Mouse (Mus musculus) embryonic fibroblast, embryonic 13.5 days (primary cell): ENCODE measurements around the gene 1500011B03Rik. TPM values are rescaled to one million over a fixed set of nuclear protein-coding genes. Genes with fewer than 3 reads are reported as not detected.
"Not testable (repeated sequence)": the region's sequence is repeated elsewhere in the genome, so short reads cannot be mapped to it uniquely, and the experiment has no call there.

ENCODE experiments used
- H3K27ac ChIP-seq: 2 replicates; pipeline ENCODE4 v1.5.1; 2012; ENCODE audit warnings: low read length, control low read depth, inconsistent platforms; ENCODE audit not compliant: insufficient read depth
- H3K4me1 ChIP-seq: 2 replicates; pipeline ENCODE4 v1.6.1; 2011; ENCODE audit warnings: low read length; ENCODE audit not compliant: control insufficient read depth, insufficient read depth
- H3K4me3 ChIP-seq: 2 replicates; pipeline ENCODE4 v1.5.1; 2011; ENCODE audit warnings: mild to moderate bottlenecking, control low read depth, low read length; ENCODE audit not compliant: insufficient read depth
- CTCF ChIP-seq: IDR thresholded peaks from 2 replicates; pipeline ENCODE4 v1.5.1; 2011; ENCODE audit warnings: mild to moderate bottlenecking, control low read depth, low read length, moderate library complexity, borderline replicate concordance; ENCODE audit not compliant: insufficient read depth
- POLR2A ChIP-seq: IDR thresholded peaks from 2 replicates; pipeline ENCODE4 v1.6.1; 2011; ENCODE audit warnings: low read depth, mild to moderate bottlenecking, control low read depth, low read length, moderate library complexity
- polyA plus RNA-seq: library from polyadenylated mRNA; stranded (reverse); fragments of >200 nt; gene quantifications from 2 replicates; pipeline ENCODE4 v1.2.4, GENCODE M21; 2011; ENCODE audit warnings: low read depth; ENCODE audit not compliant: missing spikeins, insufficient read length

1500011B03Rik gene
- 24.2 and 31.2 TPM in 2 replicates for polyA plus RNA-seq

- H3K4me1 ChIP-seq: no peaks in the 10 kb centered on the region
- no peak within 1 kb of the TSS for H3K27ac ChIP-seq
- TF ChIP-seq CTCF (no peak), POLR2A (peak; percentile 89)
- peak within 1 kb of the TSS; percentile 64 for H3K4me3 ChIP-seq
Measured at GRCm38 (mm10) chr5:114822796-114823688, at the start of gene 1500011B03Rik. TSS of gene 1500011B03Rik (minus strand) at chr5:114823468.

DNA sequence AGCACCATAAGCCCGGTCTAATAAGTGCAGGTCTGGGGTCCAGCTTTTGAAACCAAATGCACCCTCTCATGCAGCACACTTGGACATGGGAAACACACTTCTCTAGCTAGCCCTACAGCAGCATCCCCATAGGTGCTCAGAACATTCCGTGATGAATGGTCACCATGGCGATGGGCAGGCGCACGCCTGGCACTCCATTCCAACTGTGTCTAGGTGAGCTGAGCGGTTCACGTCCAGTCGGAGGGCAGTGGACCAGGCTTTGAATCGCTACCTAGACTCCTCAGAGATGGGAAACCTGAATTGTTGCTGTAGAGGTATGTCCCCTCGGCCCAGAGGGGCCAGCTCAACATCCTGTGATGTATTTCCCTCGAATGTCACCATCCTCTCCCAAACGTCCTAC is 42.0 kb upstream of the 1500011B03Rik start:
- H3K27ac ChIP-seq: no peak overlapping the region
- TF ChIP-seq POLR2A: no peak
- TF ChIP-seq CTCF: no peak
- no peak overlapping the region for H3K4me3 ChIP-seq
- no peaks in the 10 kb centered on the region for H3K4me1 ChIP-seq

- TF ChIP-seq POLR2A (no peak), CTCF (no peak)
- Histone ChIP-seq H3K4me3 (no peak overlapping the region), H3K27ac (no peak overlapping the region), H3K4me1 (no peaks in the 10 kb centered on the region)
Measured at GRCm38 (mm10) chr5:114864813-114865212, 41.5 kb upstream of the 1500011B03Rik start.

DNA sequence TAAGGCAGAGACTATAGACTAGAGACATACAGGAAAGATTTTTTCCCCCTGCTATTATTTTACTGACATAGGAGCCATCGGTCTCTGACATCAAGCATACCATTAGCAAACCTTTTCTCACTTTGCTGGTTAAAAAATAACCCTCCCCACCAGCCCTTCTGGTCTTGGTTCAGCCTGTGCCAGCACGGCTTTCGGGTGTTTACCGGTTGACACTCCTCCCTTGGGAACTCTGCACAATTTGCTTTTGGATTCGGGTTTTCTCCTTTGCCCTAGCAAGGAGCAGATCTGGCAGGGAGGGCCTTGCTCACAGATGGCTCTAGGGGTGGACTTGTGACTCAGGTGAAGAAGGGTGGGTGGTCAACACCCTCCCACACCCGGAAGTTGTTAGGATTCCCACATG is 38.5 kb upstream of the 1500011B03Rik start:
- Histone ChIP-seq H3K27ac (no peak overlapping the region), H3K4me3 (no peak overlapping the region), H3K4me1 (no peaks in the 10 kb centered on the region)
- TF ChIP-seq POLR2A: no peak
- TF ChIP-seq CTCF: no peak

DNA sequence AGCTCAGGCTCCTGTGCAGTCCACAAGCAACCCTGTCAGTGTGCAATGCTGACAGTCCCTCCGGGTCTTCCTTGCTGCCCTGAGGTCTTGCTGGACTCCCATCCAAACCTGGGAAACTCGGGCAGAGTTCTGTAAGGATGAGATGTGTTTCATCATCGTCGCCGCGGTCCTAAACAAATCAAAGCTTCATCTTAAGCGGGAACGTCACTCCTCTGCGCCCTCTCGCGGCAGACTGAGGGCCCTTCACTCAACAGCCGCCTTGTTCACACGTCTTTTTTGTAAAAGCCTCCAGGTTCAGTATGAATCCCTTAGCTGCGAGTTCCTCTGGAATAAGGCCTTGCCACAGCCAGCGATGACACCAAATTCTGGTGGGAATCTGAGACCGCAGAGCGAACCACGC is 36.0 kb upstream of the 1500011B03Rik start:
- TF ChIP-seq CTCF: peak; percentile 87
- 0 out of 2 replicates have a peak, but pooled peaks have one; percentile 25 for TF ChIP-seq POLR2A
- H3K4me1 ChIP-seq: no peaks in the 10 kb centered on the region
- peak overlapping the region; percentile 15; the same call in 1 of the 2 replicates for H3K4me3 ChIP-seq
- no peak overlapping the region for H3K27ac ChIP-seq

GRCm38 (mm10) chr5:114858582-114858981 is 35.3 kb upstream of the 1500011B03Rik start, which contains the start of gene Gm9936:
TSS of gene Gm9936 (minus strand) at chr5:114858682.
- TF ChIP-seq POLR2A (no peak), CTCF (no peak)
- Histone ChIP-seq H3K4me1 (no peaks in the 10 kb centered on the region), H3K4me3 (peak within 1 kb of the TSS; percentile 15; the same call in 1 of the 2 replicates), H3K27ac (no peak within 1 kb of the TSS)

- not testable (repeated sequence) for H3K27ac ChIP-seq, H3K4me3 ChIP-seq, H3K4me1 ChIP-seq
Measured at GRCm38 (mm10) chr5:114853364-114853763, 30.1 kb upstream of the 1500011B03Rik start, which contains the start of gene 4930519G04Rik. TSS of gene 4930519G04Rik (plus strand) at chr5:114853664.

- no peak for TF ChIP-seq POLR2A
- no peak for TF ChIP-seq CTCF
- Histone ChIP-seq H3K4me3 (no peak overlapping the region), H3K27ac (no peak overlapping the region), H3K4me1 (no peaks in the 10 kb centered on the region)
Measured at GRCm38 (mm10) chr5:114851565-114852236, 28.4 kb upstream of the 1500011B03Rik start.

- not testable (repeated sequence) for H3K27ac ChIP-seq, H3K4me1 ChIP-seq, H3K4me3 ChIP-seq
Measured at GRCm38 (mm10) chr5:114844371-114844770, 21.1 kb upstream of the 1500011B03Rik start.

- Histone ChIP-seq H3K4me1 (no peaks in the 10 kb centered on the region), H3K27ac (no peak overlapping the region), H3K4me3 (no peak overlapping the region)
- TF ChIP-seq POLR2A: no peak
- no peak for TF ChIP-seq CTCF
Measured at GRCm38 (mm10) chr5:114842674-114843073, 19.4 kb upstream of the 1500011B03Rik start.

- not testable (repeated sequence) for H3K4me1 ChIP-seq, H3K27ac ChIP-seq, H3K4me3 ChIP-seq
Measured at GRCm38 (mm10) chr5:114842155-114842554, 18.9 kb upstream of the 1500011B03Rik start.

- H3K27ac ChIP-seq, H3K4me1 ChIP-seq, H3K4me3 ChIP-seq: not testable (repeated sequence)
Measured at GRCm38 (mm10) chr5:114840481-114840880, 17.2 kb upstream of the 1500011B03Rik start.
